Mouse (Mus musculus): ENCODE results near the gene D430041D05Rik. TPM values are rescaled to one million over a fixed set of nuclear protein-coding genes. Genes with fewer than 3 reads are reported as not detected.
A peak's percentile ranks its signal among the peaks of the same experiment; 100 is the strongest.

D430041D05Rik gene
- polyA plus RNA-seq, 1 experiment, result 18.1 TPM

DNA sequence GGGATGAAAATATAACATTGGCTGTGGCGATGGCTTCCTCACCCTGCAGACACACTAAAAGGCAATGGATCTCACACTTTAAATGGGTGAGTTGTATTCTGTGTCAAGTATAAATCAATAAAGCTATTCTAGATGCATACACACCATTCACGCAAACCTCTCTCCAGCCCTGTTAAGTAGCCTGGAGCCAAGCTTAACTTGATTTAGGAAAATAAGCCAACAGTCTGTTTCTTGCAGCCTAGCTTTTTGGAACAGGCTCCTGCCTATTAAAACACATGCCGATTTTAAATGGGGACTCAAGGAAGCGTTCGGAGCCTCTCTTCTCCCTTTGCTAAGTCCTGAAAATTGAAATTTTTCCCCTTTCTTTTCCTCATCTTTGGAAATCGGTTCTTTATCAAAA lies 93.2 kb downstream of the D430041D05Rik start:
- DNase-seq (ENCODE audit: low read depth), result peak; percentile 57
- TF ChIP-seq POLR2A (IDR thresholded peaks at IDR 0.05; ENCODE audit: borderline replicate concordance, extremely low read depth, insufficient read depth, insufficient read length, poor library complexity, severe bottlenecking) (no peak), CTCF (IDR thresholded peaks at IDR 0.05; ENCODE audit: borderline replicate concordance, extremely low read depth, insufficient read depth, insufficient read length) (no peak)

DNA sequence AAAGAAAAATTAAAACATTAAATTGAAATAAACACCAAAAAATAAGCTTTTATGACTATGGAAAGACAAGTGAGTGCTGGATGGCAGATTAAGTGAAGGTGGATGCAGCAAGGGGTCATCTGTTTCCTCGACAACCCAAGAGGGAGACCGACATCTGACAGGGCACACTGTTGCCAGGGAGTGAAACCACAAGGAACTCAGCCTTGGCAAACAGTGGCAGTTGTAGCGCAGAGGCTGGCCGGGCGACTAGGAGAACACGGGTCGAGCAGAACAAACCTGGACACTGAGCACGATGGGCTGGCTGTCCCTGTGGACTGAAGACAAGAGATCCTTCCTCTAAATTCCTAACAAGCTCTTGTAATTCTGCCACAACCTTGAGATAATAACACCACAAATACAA lies 94.3 kb downstream of the D430041D05Rik start:
- DNase-seq (ENCODE audit: low read depth), result peak; percentile 46
- TF ChIP-seq POLR2A (IDR thresholded peaks at IDR 0.05; ENCODE audit: borderline replicate concordance, extremely low read depth, insufficient read depth, insufficient read length, poor library complexity, severe bottlenecking), result no peak
- no peak for TF ChIP-seq CTCF (IDR thresholded peaks at IDR 0.05; ENCODE audit: borderline replicate concordance, extremely low read depth, insufficient read depth, insufficient read length)

DNA sequence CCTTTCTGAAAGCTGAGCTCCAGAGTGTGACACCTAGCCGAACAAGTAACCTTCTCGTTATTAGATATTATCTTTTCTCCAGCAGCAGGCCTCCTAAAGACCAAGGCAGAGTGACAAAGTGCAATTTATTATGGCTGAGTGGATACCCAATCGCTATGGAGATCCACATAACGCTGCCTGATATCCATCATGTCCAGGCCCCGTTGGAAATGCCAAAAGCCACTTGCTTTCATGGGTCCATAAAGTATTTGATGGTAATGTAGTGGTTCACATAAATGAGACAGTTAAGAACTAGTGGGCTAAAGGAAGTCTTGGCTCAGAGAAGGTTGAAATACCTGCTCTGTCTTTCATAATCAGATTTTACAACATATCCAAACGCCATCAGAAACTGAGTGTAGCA lies 97.6 kb downstream of the D430041D05Rik start:
- DNase-seq (ENCODE audit: low read depth), result no peak
- no peak for TF ChIP-seq CTCF (IDR thresholded peaks at IDR 0.05; ENCODE audit: borderline replicate concordance, extremely low read depth, insufficient read depth, insufficient read length)
- no peak for TF ChIP-seq POLR2A (IDR thresholded peaks at IDR 0.05; ENCODE audit: borderline replicate concordance, extremely low read depth, insufficient read depth, insufficient read length, poor library complexity, severe bottlenecking)

DNA sequence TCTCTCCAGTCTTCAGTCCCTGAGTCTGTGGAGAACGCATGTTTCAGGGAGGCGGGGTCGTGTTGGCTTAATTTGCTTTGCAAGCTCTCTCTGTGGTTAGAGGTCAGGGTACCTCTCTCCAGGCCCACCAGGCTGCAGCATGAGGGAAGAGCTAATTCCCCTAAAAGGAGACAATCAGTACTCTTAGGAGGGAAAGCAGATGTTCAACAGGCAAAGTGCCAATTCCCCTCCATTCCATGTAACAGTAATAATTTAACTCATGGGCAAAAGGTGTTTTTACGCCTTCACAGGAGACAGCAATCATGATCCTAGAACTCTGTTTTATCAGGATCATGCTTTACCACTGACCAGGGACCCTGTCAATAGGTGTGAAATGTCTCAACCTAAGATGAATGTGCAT lies 103.7 kb downstream of the D430041D05Rik start:
- TF ChIP-seq CTCF (IDR thresholded peaks at IDR 0.05; ENCODE audit: borderline replicate concordance, extremely low read depth, insufficient read depth, insufficient read length) (no peak), POLR2A (IDR thresholded peaks at IDR 0.05; ENCODE audit: borderline replicate concordance, extremely low read depth, insufficient read depth, insufficient read length, poor library complexity, severe bottlenecking) (no peak)

DNA sequence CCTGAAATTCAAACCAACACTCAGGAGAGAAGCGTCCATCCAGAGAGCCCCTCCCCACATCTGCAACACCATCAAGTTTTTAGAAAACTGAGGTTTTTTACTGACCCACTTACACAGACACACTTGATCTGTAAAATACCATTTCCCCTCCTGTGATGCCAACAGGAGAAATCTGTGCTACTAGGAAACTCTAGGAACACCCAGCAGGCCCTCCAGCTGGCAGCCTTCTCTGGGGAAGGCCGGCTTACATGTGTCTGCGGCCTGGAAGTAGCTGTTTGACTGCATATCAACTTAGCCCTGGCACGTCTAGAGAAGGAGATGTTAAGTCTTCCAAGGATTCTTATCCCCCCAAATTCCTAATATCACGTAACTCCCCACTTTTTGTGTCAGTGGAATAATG lies 105.1 kb downstream of the D430041D05Rik start:
- DNase-seq (ENCODE audit: low read depth), result no peak
- TF ChIP-seq POLR2A (IDR thresholded peaks at IDR 0.05; ENCODE audit: borderline replicate concordance, extremely low read depth, insufficient read depth, insufficient read length, poor library complexity, severe bottlenecking) (no peak), CTCF (IDR thresholded peaks at IDR 0.05; ENCODE audit: borderline replicate concordance, extremely low read depth, insufficient read depth, insufficient read length) (no peak)

More for the DNA sequence above, 103.7 kb downstream of the D430041D05Rik start:
- DNase-seq (ENCODE audit: low read depth), result peak; percentile 53

DNA sequence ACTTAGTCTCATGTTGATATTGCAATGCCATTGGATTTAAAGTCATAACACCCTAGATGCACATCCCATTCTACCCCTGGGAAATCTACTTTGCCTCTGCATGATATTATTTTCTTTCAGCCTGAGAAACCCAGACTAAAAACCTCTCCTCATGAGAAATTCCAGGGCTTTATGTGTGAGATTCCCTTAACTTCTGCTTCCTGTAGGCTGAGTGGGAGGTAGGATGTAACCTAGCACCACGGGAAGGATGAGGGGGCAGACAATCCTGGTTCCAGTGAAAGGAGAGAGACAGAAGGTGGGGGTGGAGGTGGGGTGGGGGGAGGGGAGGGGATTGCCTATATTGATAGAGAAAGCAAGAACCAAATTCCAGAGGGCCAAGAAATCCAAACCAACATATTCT lies 110.9 kb downstream of the D430041D05Rik start:
- no peak for DNase-seq (ENCODE audit: low read depth)
- no peak for TF ChIP-seq POLR2A (IDR thresholded peaks at IDR 0.05; ENCODE audit: borderline replicate concordance, extremely low read depth, insufficient read depth, insufficient read length, poor library complexity, severe bottlenecking)
- TF ChIP-seq CTCF (IDR thresholded peaks at IDR 0.05; ENCODE audit: borderline replicate concordance, extremely low read depth, insufficient read depth, insufficient read length), result no peak

DNA sequence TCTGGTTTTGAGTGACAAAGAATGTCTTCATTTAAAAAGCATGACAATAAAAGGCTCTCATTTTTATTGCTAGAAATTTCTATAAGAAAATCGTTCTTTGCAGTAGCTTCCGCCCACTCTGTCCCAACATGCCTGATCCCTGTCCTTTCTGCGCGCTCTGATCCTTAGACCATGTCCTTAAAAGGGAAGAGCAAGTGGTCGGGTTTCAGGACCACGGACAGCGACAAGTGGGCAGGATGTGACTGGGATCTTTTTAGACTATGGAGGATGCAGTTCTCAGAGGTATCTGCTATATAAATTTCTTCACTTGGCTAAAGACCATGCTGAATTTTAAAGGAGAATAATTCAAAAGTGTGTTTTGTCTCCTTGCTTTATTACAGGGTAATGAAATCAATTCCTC lies 111.7 kb downstream of the D430041D05Rik start:
- TF ChIP-seq POLR2A (IDR thresholded peaks at IDR 0.05; ENCODE audit: borderline replicate concordance, extremely low read depth, insufficient read depth, insufficient read length, poor library complexity, severe bottlenecking) (no peak), CTCF (IDR thresholded peaks at IDR 0.05; ENCODE audit: borderline replicate concordance, extremely low read depth, insufficient read depth, insufficient read length) (no peak)
- peak; percentile 70 for DNase-seq (ENCODE audit: low read depth)

DNA sequence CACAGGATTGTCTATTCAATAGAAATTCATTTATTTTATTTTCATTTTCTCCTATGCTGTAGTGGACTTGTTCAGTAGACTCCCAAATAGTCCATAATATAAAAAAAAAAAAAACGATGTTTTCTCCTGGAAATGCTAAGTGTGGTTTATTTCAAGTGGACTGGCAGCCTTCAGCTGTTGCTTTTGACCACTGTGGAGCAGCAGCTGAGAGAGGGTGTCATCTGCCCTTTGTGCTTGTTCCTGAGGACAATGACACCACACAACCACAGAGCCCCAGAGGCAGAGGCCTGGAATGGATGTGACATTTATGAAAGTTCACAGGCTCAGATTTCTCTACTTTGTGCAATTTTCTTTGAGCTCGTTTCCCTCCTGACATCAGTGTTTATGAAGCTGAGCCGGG lies 124.0 kb downstream of the D430041D05Rik start:
- TF ChIP-seq POLR2A (IDR thresholded peaks at IDR 0.05; ENCODE audit: borderline replicate concordance, extremely low read depth, insufficient read depth, insufficient read length, poor library complexity, severe bottlenecking) (no peak), CTCF (IDR thresholded peaks at IDR 0.05; ENCODE audit: borderline replicate concordance, extremely low read depth, insufficient read depth, insufficient read length) (no peak)

DNA sequence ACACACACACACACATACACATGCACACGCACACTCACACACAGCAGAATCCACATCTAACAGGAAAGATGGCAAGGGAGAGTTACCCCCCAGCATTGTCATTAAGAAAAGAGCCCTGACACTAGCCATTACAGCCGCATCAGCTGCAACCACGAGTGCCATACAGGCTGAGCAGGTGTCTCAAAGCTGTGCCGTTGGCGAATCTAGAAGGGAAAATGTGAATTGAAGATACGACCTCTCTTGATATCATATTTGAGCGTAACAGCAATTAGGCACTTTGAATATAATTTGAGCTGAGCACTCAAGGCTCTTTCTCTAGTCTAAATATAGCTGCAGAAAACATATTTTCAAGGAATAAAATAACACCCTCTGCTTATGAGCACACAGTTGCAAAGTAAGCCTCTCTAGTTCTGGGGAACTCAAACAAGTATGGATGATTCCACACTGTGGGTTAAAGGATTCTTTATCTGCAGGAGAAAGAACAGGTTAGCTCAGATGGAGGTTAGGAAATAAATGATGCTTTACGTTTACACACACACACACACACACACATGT lies 127.3 kb downstream of the D430041D05Rik start:
- no peak for TF ChIP-seq CTCF (IDR thresholded peaks at IDR 0.05; ENCODE audit: borderline replicate concordance, extremely low read depth, insufficient read depth, insufficient read length)
- TF ChIP-seq POLR2A (IDR thresholded peaks at IDR 0.05; ENCODE audit: borderline replicate concordance, extremely low read depth, insufficient read depth, insufficient read length, poor library complexity, severe bottlenecking), result no peak
- peak; percentile 56 for DNase-seq (ENCODE audit: low read depth)

More for the DNA sequence above, 124.0 kb downstream of the D430041D05Rik start:
- DNase-seq (ENCODE audit: low read depth), result no peak

DNA sequence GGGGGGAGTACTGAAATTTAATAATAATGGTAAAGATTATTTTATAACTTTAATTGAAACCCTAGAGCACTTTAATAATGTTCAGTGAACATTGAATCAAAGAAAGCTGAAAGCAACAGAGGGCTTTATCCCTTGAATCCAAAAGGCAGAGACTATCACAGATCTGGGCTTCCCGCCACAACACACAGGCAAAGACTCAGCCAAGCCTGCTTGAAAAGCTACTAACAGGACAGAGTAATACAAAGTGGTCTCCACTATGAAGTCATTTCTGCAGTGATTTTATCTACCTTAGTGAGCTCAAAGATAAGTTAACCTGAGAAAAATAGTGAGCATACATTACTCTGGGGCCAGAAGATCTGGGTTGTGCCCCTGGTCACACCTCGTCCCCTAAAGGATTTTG lies 128.0 kb downstream of the D430041D05Rik start:
- TF ChIP-seq POLR2A (IDR thresholded peaks at IDR 0.05; ENCODE audit: borderline replicate concordance, extremely low read depth, insufficient read depth, insufficient read length, poor library complexity, severe bottlenecking), result no peak
- TF ChIP-seq CTCF (IDR thresholded peaks at IDR 0.05; ENCODE audit: borderline replicate concordance, extremely low read depth, insufficient read depth, insufficient read length), result no peak
- DNase-seq (ENCODE audit: low read depth), result peak; percentile 60

DNA sequence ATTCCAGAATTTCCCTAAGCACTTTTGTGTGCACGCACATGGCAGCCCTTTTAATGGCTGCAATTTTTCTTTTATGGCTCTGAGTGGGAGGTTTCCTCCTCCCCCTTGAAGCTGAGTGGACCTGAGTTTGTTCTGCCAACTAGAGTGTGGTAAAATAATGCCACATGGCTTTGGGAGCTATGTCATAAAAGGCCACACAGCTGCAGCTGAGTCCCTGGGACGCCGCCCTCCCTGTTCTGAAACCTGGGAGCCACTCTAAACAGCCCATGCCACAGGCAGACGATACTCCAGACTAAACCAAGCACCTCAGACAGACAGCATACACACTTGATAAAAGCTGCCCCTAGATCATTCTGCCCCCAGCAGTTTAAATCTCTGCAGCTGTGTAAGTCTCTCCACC lies 143.8 kb downstream of the D430041D05Rik start:
- DNase-seq (ENCODE audit: low read depth), result peak; percentile 10
- no peak for TF ChIP-seq POLR2A (IDR thresholded peaks at IDR 0.05; ENCODE audit: borderline replicate concordance, extremely low read depth, insufficient read depth, insufficient read length, poor library complexity, severe bottlenecking)
- no peak for TF ChIP-seq CTCF (IDR thresholded peaks at IDR 0.05; ENCODE audit: borderline replicate concordance, extremely low read depth, insufficient read depth, insufficient read length)

DNA sequence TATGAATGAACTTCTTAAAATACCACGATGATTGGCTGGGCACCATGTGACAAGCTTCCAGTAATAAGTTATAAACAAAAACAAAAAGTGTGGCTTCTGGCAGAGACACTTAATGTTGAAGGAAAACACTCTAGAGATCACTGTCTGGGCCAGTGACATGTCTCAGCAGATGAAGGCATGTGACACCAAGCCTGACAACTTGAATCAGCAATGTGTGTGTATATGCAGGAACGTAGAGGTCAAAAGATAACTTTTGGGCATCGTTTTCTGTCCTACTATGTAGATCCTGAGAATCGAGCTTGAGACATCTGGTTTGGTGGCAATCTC lies 149.1 kb downstream of the D430041D05Rik start:
- no peak for TF ChIP-seq POLR2A (IDR thresholded peaks at IDR 0.05; ENCODE audit: borderline replicate concordance, extremely low read depth, insufficient read depth, insufficient read length, poor library complexity, severe bottlenecking)
- TF ChIP-seq CTCF (IDR thresholded peaks at IDR 0.05; ENCODE audit: borderline replicate concordance, extremely low read depth, insufficient read depth, insufficient read length), result no peak
- DNase-seq (ENCODE audit: low read depth), result no peak
